Mouse (Mus musculus) ES-E14 (cell line): ENCODE data around the gene Abhd2.

Source experiments
- HCFC1 ChIP-seq: IDR thresholded peaks from 2 replicates; pipeline ENCODE4 v1.6.1; 2012; ENCODE audit warnings: low read length, inconsistent platforms, borderline replicate concordance; ENCODE audit not compliant: insufficient read depth
- MAFK ChIP-seq: IDR thresholded peaks from 2 replicates; pipeline ENCODE4 v1.6.1; 2014; ENCODE audit warnings: mild to moderate bottlenecking, low read depth, low read length, inconsistent platforms; ENCODE audit not compliant: insufficient read depth
- ZC3H11A ChIP-seq: IDR thresholded peaks from 2 replicates; pipeline ENCODE4 v1.6.1; 2012; ENCODE audit warnings: low read depth, mild to moderate bottlenecking, inconsistent platforms, low read length, borderline replicate concordance

DNA sequence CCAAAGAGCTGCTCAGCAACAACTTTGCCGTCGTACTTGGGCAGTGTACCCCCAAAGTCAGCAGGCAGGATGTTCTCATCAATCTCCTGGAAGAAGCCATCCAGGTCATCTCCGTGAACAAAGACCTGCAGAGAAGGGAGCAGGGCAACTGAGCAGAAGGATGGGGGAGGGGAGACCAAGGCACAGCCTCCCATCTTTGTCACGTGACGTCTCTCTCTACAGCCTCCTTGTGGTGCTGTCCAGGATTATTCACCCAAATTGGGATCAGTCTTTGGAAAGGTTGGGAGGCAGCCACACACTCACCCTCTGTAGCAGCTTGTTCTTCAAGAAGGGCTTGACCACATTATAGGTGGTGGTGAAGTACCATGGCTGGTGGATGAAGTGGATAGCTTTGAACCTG, 102.6 kb downstream of the Abhd2 start:
- TF ChIP-seq MAFK (no peak), ZC3H11A (no peak), HCFC1 (no peak)
